Mouse (Mus musculus): ENCODE measurements around the gene Gm2004. TPM values are rescaled to one million over a fixed set of nuclear protein-coding genes. Genes with fewer than 3 reads are reported as not detected.
"Not testable (repeated sequence)": the region's sequence is repeated elsewhere in the genome, so short reads cannot be mapped to it uniquely, and the experiment has no call there.

The Gm2004 gene
- polyA plus RNA-seq (2015; fragmentation: Nextera tagmentation; extraction: Ambion mirVana) = 0.71 and 1.5 TPM in 2 replicates

GRCm38 (mm10) chr2:176149725-176150124 is at the start of gene Gm2004:
Gene Gm2004, minus strand, starts transcription at chr2:176149825.
- not testable (repeated sequence) for H3K9me3 ChIP-seq (replicated peaks); H3K4me3 ChIP-seq; H3K27me3 ChIP-seq; H3K36me3 ChIP-seq (ENCODE audit: poor library complexity, severe bottlenecking); H3K9ac ChIP-seq; ATAC-seq; H3K27ac ChIP-seq; H3K4me2 ChIP-seq; H3K4me1 ChIP-seq
- WGBS = no CpG with 5 or more reads among the region's 2 CpGs

Other genes starting within 250 kb of the Gm2004 start
- gene Zfp966, start 218.7 kb downstream of the Gm2004 start, polyA plus RNA-seq (2015; fragmentation: Nextera tagmentation; extraction: Ambion mirVana) = 2.4 and 3.3 TPM in 2 replicates
- gene Gm2026, start 184.5 kb downstream of the Gm2004 start, polyA plus RNA-seq (2015; fragmentation: Nextera tagmentation; extraction: Ambion mirVana) = 23.3 and 27.6 TPM in 2 replicates
- gene 2210418O10Rik, start 76.7 kb upstream of the Gm2004 start, polyA plus RNA-seq (2015; fragmentation: Nextera tagmentation; extraction: Ambion mirVana) = 5.4 and 8.9 TPM in 2 replicates
- gene Gm11009, start 169.7 kb upstream of the Gm2004 start, polyA plus RNA-seq (2015; fragmentation: Nextera tagmentation; extraction: Ambion mirVana) = not detected in 2 replicates

Data from forebrain, embryonic 13.5 days (tissue).